In the genomic region with DNA sequence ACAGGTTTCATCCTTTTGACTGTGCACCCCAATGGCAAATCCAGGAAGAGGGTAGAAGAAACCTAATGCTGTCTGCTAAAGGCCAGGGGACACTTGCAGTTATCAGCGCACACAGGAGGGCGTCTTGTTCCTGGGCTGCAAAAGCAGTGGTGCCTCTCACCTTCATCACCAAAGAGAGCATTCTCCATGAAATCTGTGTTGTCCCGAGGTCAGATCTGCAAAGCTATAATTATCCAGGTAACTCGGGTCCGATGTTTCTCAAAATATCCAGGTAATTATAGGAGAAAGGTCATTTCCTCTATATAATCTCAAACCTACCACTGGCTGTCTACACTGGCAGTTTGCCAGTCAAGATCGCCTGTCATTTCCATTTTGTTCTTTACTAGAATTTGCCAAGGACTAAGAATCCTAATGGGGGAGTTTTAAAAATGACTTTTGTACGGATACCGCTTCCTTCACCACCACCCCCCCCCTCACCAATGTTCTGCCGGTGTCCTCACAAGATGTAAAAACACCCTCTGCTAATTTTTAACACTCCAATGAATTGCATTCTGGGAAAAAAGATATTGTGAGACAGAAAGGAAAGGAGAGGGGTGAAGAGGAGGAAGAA, we compare ENCODE assay signal across 8 mouse cellular contexts.
A peak's percentile ranks its signal among the peaks of the same experiment; 100 is the strongest.
DNase-seq lines count a peak whose midpoint lies in the region; ATAC-seq lines count a peak whose summit lies in the region.

No protein-coding gene starts in this region.

- WGBS in forebrain, embryonic 11.5 days = 47% methylated on average over 9 of the region's 9 CpGs
- WGBS in liver, embryonic 12.5 days (ENCODE audit: insufficient replicate concordance) = 41% methylated on average over 9 of the region's 9 CpGs

- H3K4me2 ChIP-seq in forebrain, embryonic 11.5 days (ENCODE audit: low read depth, low read length, severe bottlenecking) = peak overlapping the region; percentile 45
- H3K4me2 ChIP-seq in liver, embryonic 12.5 days = peak overlapping the region; percentile 73

- no peak for DNase-seq in frontal cortex, postnatal 36 days (ENCODE audit: low spot score in 2 of 2)
- peak; percentile 22 for DNase-seq in CD4-positive, CD25-positive, alpha-beta regulatory T cell, adult 2 months (ENCODE audit: low read depth, low spot score)
- DNase-seq in forebrain, embryonic 11.5 days (ENCODE audit: low spot score) = no peak
- no peak for DNase-seq in urinary bladder, postnatal 4 days (ENCODE audit: low spot score in 2 of 2)
- no peak for DNase-seq in adipocyte (ENCODE audit: low spot score)
- DNase-seq in embryo, embryonic 10.5 days (ENCODE audit: low spot score) = no peak

- H3K27me3 ChIP-seq in forebrain, embryonic 11.5 days (ENCODE audit: control insufficient read depth, insufficient read depth, low read length) = no peaks in the 10 kb centered on the region
- peaks cover 15% of the 10 kb centered on the region; the same call in 1 of the 2 replicates for H3K27me3 ChIP-seq in liver, embryonic 12.5 days (replicated peaks)

- no peaks in the 10 kb centered on the region for H3K36me3 ChIP-seq in forebrain, embryonic 11.5 days (ENCODE audit: control insufficient read depth, insufficient read depth, low read length)
- no peaks in the 10 kb centered on the region for H3K36me3 ChIP-seq in liver, embryonic 12.5 days

- H3K4me1 ChIP-seq in forebrain, embryonic 11.5 days (replicated peaks; ENCODE audit: control insufficient read depth, insufficient read depth, low read length) = peaks cover 19% of the 10 kb centered on the region
- peaks cover 37% of the 10 kb centered on the region for H3K4me1 ChIP-seq in liver, embryonic 12.5 days

- ATAC-seq in frontal cortex, adult (ENCODE audit: low TSS enrichment) = 0 out of 2 replicates have a peak, but pooled peaks have one; percentile 28
- no peak for ATAC-seq in forebrain, embryonic 11.5 days (replicated peaks; ENCODE audit: low FRiP score)
- ATAC-seq in liver, embryonic 12.5 days = no peak

- peak overlapping the region; percentile 89 for H3K27ac ChIP-seq in forebrain, embryonic 11.5 days (ENCODE audit: low read depth, low read length)
- H3K27ac ChIP-seq in liver, embryonic 12.5 days = no peak overlapping the region

- no peaks in the 10 kb centered on the region for H3K9me3 ChIP-seq in forebrain, embryonic 11.5 days (ENCODE audit: control insufficient read depth, low read length)
- H3K9me3 ChIP-seq in liver, embryonic 12.5 days (replicated peaks) = no peaks in the 10 kb centered on the region

- H3K9ac ChIP-seq in forebrain, embryonic 11.5 days (ENCODE audit: low read length) = peak overlapping the region; percentile 39; the same call in 1 of the 2 replicates
- no peak overlapping the region for H3K9ac ChIP-seq in liver, embryonic 12.5 days

- H3K4me3 ChIP-seq in forebrain, embryonic 11.5 days (ENCODE audit: low read depth, low read length) = peak overlapping the region; percentile 25; the same call in 1 of the 2 replicates
- peak overlapping the region; percentile 49 for H3K4me3 ChIP-seq in liver, embryonic 12.5 days
